ENCODE assay signal across 25 mouse cellular contexts in genomic region chr13:114085442-114085841, GRCm38 (mm10).
DNase-seq lines count a peak whose midpoint lies in the region; ATAC-seq and TF ChIP-seq lines count a peak whose summit lies in the region.
"Had no signal": no experiment of that assay in that cellular context is flagged by ENCODE, and none has a peak within 500 bp of the region (broad histone marks: within the 10 kb centered on the region; RNA-seq: fewer than 3 reads in every experiment).

No protein-coding gene starts in this region.

- DNase-seq in left cerebral cortex, adult 18-20 months (ENCODE audit: low spot score in 2 of 2) = peak; percentile 50 to 66
- DNase-seq in left cerebral cortex, postnatal 4 days = no peak
- peak; percentile 84 for DNase-seq in brain, adult 2 months (ENCODE audit: low read depth, low spot score)
- DNase-seq in left cerebral cortex, postnatal 14 days (ENCODE audit: low spot score in 2 of 2) = peak; percentile 40 to 68
- DNase-seq in urinary bladder, postnatal 14 days (ENCODE audit: low spot score) = no peak
- no peak for DNase-seq in forebrain, embryonic 14.5 days (ENCODE audit: low spot score)
- DNase-seq: adrenal gland, adult 2 months; cerebellum, adult 18-20 months; cerebellum, postnatal 14 days; gastrocnemius, postnatal 25 days; kidney, adult 11 months; lung, postnatal 36 days; thymus, adult 18-20 months; thymus, postnatal 4 days had no signal

- TF ChIP-seq CTCF in cortical plate, adult 2 months (IDR thresholded peaks at IDR 0.05; ENCODE audit: extremely low read depth, insufficient read depth, low read length) = no peak

- H3K9ac ChIP-seq in forebrain, embryonic 14.5 days (ENCODE audit: low read length) = no peak overlapping the region
- H3K9ac ChIP-seq: embryonic facial prominence, embryonic 12.5 days; forebrain, embryonic 12.5 days; hindbrain, embryonic 13.5 days; liver, embryonic 15.5 days; lung, embryonic 15.5 days; neural tube, embryonic 13.5 days had no signal

- WGBS in forebrain, embryonic 14.5 days = 81% methylated on average over 8 of the region's 8 CpGs

- no peaks in the 10 kb centered on the region for H3K36me3 ChIP-seq in forebrain, embryonic 14.5 days (ENCODE audit: control insufficient read depth, insufficient read depth, low read length)
- H3K36me3 ChIP-seq: embryonic facial prominence, embryonic 12.5 days; forebrain, embryonic 12.5 days; hindbrain, embryonic 13.5 days; liver, embryonic 15.5 days; lung, embryonic 15.5 days; neural tube, embryonic 13.5 days had no signal

- no peak overlapping the region for H3K27ac ChIP-seq in cortical plate, adult 2 months (ENCODE audit: insufficient read depth, low read length)
- H3K27ac ChIP-seq in forebrain, embryonic 14.5 days (ENCODE audit: low read depth, low read length) = no peak overlapping the region
- H3K27ac ChIP-seq: embryonic facial prominence, embryonic 12.5 days; forebrain, embryonic 12.5 days; hindbrain, embryonic 13.5 days; kidney, postnatal 0 days; liver, embryonic 15.5 days; lung, embryonic 15.5 days; neural tube, embryonic 13.5 days had no signal

- no peak for ATAC-seq in forebrain, embryonic 14.5 days
- ATAC-seq: midbrain, embryonic 16.5 days had no signal

- H3K4me2 ChIP-seq in forebrain, embryonic 14.5 days (ENCODE audit: low read length) = no peak overlapping the region
- H3K4me2 ChIP-seq: embryonic facial prominence, embryonic 12.5 days; forebrain, embryonic 12.5 days; hindbrain, embryonic 13.5 days; liver, embryonic 15.5 days; lung, embryonic 15.5 days; neural tube, embryonic 13.5 days had no signal

- no peaks in the 10 kb centered on the region for H3K27me3 ChIP-seq in forebrain, embryonic 14.5 days (replicated peaks; ENCODE audit: control insufficient read depth, insufficient read depth, low read length)
- H3K27me3 ChIP-seq: embryonic facial prominence, embryonic 12.5 days; forebrain, embryonic 12.5 days; hindbrain, embryonic 13.5 days; liver, embryonic 15.5 days; lung, embryonic 15.5 days; neural tube, embryonic 13.5 days had no signal

- intact Hi-C loops in left cerebral cortex, postnatal 4 days (cut with DNase I) = no loop called here
- intact Hi-C loops in left cerebral cortex, postnatal 14 days (cut with DNase I) = no loop called here

- H3K4me1 ChIP-seq in cortical plate, adult 2 months (ENCODE audit: control insufficient read depth, insufficient read depth, low read length) = peaks cover 2% of the 10 kb centered on the region
- H3K4me1 ChIP-seq in forebrain, embryonic 14.5 days (ENCODE audit: control insufficient read depth, insufficient read depth, low read length) = no peaks in the 10 kb centered on the region
- H3K4me1 ChIP-seq: hindbrain, embryonic 13.5 days; neural tube, embryonic 13.5 days had no signal

- no peak overlapping the region for H3K4me3 ChIP-seq in cortical plate, adult 2 months (ENCODE audit: insufficient read depth, low read length)
- no peak overlapping the region for H3K4me3 ChIP-seq in forebrain, embryonic 14.5 days (ENCODE audit: low read depth, low read length)
- H3K4me3 ChIP-seq: embryonic facial prominence, embryonic 12.5 days; erythroblast, embryonic 14.5 days; forebrain, embryonic 12.5 days; hindbrain, embryonic 13.5 days; liver, embryonic 15.5 days; lung, embryonic 15.5 days; myocyte; neural tube, embryonic 13.5 days had no signal

- H3K9me3 ChIP-seq in forebrain, embryonic 14.5 days (replicated peaks; ENCODE audit: control insufficient read depth, low read length) = no peaks in the 10 kb centered on the region
- H3K9me3 ChIP-seq: embryonic facial prominence, embryonic 12.5 days; forebrain, embryonic 12.5 days; hindbrain, embryonic 13.5 days; liver, embryonic 15.5 days; lung, embryonic 15.5 days; neural tube, embryonic 13.5 days had no signal

- peak; percentile 7; the same call in 1 of the 2 replicates for TF ChIP-seq POLR2A in cortical plate, adult 2 months (IDR thresholded peaks at IDR 0.05; ENCODE audit: extremely low read depth, insufficient read depth, low read length)

Comparison
In these comparisons a context has a peak if more than half of its experiments do, and no peak if none do; other contexts are left out.
1. DNase-seq: peak in left cerebral cortex, adult 18-20 months (2 of 2), brain, adult 2 months (single experiment) and left cerebral cortex, postnatal 14 days (2 of 2); none in left cerebral cortex, postnatal 4 days (single experiment), urinary bladder, postnatal 14 days (single experiment) and forebrain, embryonic 14.5 days (single experiment).